Mouse (Mus musculus): ENCODE data around the gene Ahnak. TPM values are rescaled to one million over a fixed set of nuclear protein-coding genes. Genes with fewer than 3 reads are reported as not detected.

Ahnak gene
- polyA plus RNA-seq, 1 experiment from 2014 or later, result 51.0 TPM

DNA sequence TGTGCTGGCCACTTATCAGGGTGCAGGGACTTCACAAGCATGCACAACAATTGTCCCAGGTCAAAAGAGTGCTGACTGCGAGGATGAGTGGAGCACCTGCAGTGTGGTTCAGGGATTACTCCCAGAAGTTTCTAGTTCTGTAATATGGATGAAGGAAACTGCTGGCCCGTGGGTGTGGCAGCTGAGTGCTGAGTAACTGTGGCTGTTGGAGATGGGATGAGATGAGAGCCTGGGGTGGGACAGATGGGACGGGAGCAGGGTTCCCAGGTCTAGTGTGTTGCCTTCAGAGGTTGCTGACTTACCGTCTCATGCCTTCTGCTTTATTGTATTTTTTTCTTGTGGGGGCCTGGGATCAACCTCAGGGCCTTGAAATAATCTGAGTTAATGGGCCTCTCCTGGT is 69.9 kb downstream of the Ahnak start:
- ATAC-seq (ENCODE audit: insufficient number of reproducible peaks, insufficient read depth, low FRiP score, low TSS enrichment, low read depth), result no peak
- Histone ChIP-seq H3K9ac (no peak overlapping the region), H3K36me3 (no peaks in the 10 kb centered on the region), H3K4me2 (no peak overlapping the region), H3K27me3 (no peaks in the 10 kb centered on the region), H3K4me1 (no peaks in the 10 kb centered on the region), H3K4me3 (no peak overlapping the region), H3K9me3 (no peaks in the 10 kb centered on the region), H3K27ac (no peak overlapping the region)
- WGBS, result 76% methylated on average over 4 of the region's 4 CpGs

DNA sequence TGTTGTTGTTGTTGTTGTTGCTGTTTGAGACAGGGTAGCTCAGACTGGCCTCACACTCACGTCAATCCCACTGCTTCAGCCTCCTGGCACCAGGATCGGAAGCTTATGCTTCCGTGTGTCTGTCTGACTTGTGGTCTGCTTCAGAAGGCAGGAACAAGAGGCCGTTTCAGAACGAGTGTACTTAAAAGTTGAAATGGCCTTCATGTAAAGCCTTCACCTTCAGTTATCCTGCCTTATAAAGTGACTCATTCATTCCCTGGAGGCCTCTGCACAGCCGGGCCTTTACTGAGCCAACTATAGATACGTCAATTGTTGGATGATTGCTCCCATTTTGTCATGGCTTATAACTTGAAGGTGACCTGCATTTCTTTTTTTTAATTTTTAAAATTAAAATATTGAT is 70.3 kb downstream of the Ahnak start:
- Histone ChIP-seq H3K4me1 (no peaks in the 10 kb centered on the region), H3K4me2 (no peak overlapping the region), H3K27me3 (no peaks in the 10 kb centered on the region), H3K9me3 (no peaks in the 10 kb centered on the region), H3K27ac (no peak overlapping the region), H3K36me3 (no peaks in the 10 kb centered on the region), H3K4me3 (no peak overlapping the region), H3K9ac (no peak overlapping the region)
- 74% methylated on average over 7 of the region's 7 CpGs for WGBS
- ATAC-seq (ENCODE audit: insufficient number of reproducible peaks, insufficient read depth, low FRiP score, low TSS enrichment, low read depth), result no peak

DNA sequence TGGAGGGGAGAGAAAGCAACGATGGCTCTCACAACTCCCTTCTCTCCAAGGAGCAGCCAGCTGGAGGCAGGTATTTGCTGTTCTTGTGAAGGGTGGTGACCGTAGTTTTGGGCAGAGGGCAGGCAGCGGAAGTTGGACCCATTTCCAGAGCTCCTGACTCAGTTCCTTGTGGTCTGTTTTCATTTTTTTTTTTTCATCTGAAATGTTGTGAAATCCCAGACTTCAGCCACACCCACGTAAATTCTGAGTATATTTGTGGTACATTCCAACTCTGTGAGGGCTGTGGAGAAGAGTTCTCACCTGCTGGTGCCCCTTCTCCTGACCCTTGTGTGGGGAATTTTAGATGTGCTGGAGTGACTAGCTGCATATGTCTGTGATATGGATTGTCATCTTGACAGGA is 71.0 kb downstream of the Ahnak start:
- ATAC-seq (ENCODE audit: insufficient number of reproducible peaks, insufficient read depth, low FRiP score, low TSS enrichment, low read depth), result no peak
- H3K9ac ChIP-seq, result no peak overlapping the region
- WGBS, result 64% methylated on average over 4 of the region's 4 CpGs
- no peaks in the 10 kb centered on the region for H3K9me3 ChIP-seq
- no peak overlapping the region for H3K4me2 ChIP-seq
- H3K4me1 ChIP-seq, result no peaks in the 10 kb centered on the region
- no peaks in the 10 kb centered on the region for H3K27me3 ChIP-seq
- no peak overlapping the region for H3K4me3 ChIP-seq
- H3K27ac ChIP-seq, result no peak overlapping the region
- no peaks in the 10 kb centered on the region for H3K36me3 ChIP-seq

DNA sequence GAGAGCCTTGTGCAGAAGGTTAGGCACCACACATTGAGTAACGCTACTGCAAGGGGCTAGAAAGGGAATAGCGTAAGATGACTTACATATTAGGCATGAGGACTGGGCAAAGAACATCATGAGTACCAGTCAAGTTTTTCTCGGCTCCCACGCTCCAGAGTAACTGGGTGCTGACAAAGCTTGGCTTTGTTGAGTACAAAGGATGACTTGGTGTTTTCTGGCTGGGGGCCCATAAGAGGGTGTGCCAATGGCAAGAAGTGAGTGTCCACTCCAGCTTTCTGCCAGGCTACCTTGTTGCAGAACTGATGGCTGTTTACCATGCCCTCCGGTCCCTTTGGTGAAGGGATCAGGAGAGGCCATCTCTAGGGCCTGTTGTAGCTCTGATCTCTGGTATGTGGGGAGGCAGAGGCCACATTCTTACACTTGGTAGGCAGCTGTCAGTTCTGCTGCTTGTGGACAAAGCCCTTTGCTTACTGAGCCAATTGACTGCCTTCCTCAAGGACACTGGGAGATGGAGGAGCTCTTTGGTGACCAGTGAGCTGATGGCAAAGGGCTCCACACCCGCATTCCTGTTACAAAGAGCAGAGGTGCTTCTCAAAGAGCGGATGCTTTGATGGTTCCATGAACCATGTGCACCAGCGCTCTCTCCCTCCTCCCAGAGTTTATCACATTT is 72.3 kb downstream of the Ahnak start:
- Histone ChIP-seq H3K9ac (no peak overlapping the region), H3K27me3 (no peaks in the 10 kb centered on the region), H3K36me3 (no peaks in the 10 kb centered on the region), H3K4me2 (no peak overlapping the region), H3K9me3 (no peaks in the 10 kb centered on the region), H3K4me1 (peaks cover 5% of the 10 kb centered on the region), H3K27ac (no peak overlapping the region), H3K4me3 (no peak overlapping the region)
- 90% methylated on average over 8 of the region's 8 CpGs for WGBS
- no peak for ATAC-seq (ENCODE audit: insufficient number of reproducible peaks, insufficient read depth, low FRiP score, low TSS enrichment, low read depth)

DNA sequence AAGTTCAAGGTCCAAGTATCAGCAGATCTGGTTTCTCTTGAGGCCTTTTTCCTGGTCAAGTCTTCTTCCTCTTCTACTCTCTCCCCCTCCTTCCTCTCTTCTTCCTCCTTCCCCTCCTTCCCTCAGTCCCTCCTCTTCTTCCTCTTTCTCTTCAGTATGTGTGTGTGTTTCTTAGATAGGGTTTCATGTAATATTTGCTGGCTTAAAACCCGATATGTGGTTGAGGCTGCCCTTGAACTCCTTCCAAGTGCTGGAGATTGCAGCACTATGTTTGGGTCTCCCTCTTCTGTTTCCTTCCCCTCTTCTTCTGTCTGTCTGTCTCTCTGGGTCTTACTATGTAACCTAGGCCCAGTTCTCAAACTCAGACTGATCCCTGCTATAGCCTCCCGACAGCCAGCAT is 73.7 kb downstream of the Ahnak start:
- Histone ChIP-seq H3K4me1 (peaks cover 5% of the 10 kb centered on the region), H3K36me3 (no peaks in the 10 kb centered on the region), H3K27me3 (no peaks in the 10 kb centered on the region), H3K4me3 (no peak overlapping the region), H3K9me3 (no peaks in the 10 kb centered on the region), H3K4me2 (no peak overlapping the region), H3K9ac (no peak overlapping the region), H3K27ac (no peak overlapping the region)
- no peak for ATAC-seq (ENCODE audit: insufficient number of reproducible peaks, insufficient read depth, low FRiP score, low TSS enrichment, low read depth)
- 87% methylated on average over 2 of the region's 2 CpGs for WGBS

DNA sequence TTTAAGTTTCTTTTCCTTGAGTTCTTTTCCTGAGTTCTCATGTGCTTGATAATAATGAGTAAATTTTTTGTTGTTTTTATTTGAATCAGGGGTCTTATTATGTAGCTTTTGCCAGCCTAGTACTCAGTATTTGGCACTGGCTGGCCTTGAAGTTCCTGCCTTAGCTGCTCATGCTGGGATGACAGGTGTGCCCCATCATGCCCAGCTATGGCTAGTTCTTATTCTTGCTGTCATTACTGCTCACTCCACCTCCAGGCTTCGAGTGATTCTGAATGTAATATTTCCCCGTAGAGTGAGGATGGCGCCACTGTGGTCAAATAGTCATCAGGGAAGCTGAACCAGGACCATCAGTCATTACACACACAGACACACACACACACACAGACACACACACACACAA is 74.7 kb downstream of the Ahnak start:
- no peaks in the 10 kb centered on the region for H3K9me3 ChIP-seq
- H3K4me1 ChIP-seq, result peaks cover 5% of the 10 kb centered on the region
- no peak overlapping the region for H3K9ac ChIP-seq
- no peak for ATAC-seq (ENCODE audit: insufficient number of reproducible peaks, insufficient read depth, low FRiP score, low TSS enrichment, low read depth)
- H3K27ac ChIP-seq, result no peak overlapping the region
- no peaks in the 10 kb centered on the region for H3K27me3 ChIP-seq
- no peak overlapping the region for H3K4me3 ChIP-seq
- H3K36me3 ChIP-seq, result no peaks in the 10 kb centered on the region
- 89% methylated on average over 3 of the region's 3 CpGs for WGBS
- no peak overlapping the region for H3K4me2 ChIP-seq

DNA sequence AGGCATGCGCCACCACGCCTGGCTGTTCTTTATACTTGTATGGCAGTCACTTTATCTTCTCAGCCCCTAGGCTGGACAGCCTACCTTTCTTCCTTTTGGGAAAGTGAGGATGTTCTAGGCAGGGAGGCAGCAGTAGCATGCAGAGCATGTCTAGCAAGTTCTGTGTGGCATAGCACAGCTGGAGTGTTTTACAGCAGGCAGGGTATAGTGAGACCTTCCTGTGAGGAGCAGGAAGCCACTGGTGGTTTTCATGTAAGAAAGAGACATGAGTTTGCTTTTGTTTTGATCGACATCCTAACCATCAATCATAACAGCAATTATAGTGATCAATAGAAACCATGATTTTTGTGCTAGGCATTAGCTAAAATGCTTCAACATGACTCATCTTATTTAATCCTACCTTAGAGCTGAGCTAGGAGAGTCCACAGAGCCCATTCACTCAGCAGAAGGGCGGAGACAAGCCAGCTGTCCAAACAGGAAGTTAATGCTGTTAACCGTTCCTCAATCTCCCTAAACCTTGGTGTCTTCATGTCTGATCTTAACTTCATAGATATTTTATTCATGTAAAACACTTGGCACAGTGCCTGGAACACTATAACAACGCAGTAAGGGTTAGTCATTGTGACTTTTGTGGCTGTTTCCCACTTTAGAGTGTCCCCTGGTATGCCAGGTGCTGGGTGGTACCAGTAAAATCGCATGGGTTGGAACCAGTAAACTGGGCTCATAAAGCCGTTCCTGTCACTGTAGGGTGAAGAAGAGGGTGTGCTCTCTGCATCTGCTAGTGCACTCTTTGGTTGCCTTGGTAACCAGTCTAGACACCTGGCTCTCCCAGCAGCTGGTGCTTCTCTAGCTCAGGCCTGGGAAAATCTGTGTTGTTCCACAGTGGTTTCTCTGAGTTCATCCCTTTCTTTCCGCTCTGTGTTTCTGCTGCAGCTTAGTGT is 76.8 kb downstream of the Ahnak start:
- Histone ChIP-seq H3K9ac (no peak overlapping the region), H3K36me3 (no peaks in the 10 kb centered on the region), H3K4me2 (no peak overlapping the region), H3K4me1 (peaks cover 19% of the 10 kb centered on the region), H3K27me3 (no peaks in the 10 kb centered on the region), H3K9me3 (no peaks in the 10 kb centered on the region), H3K4me3 (no peak overlapping the region), H3K27ac (no peak overlapping the region)
- WGBS, result 61% methylated on average over 9 of the region's 9 CpGs
- no peak for ATAC-seq (ENCODE audit: insufficient number of reproducible peaks, insufficient read depth, low FRiP score, low TSS enrichment, low read depth)

DNA sequence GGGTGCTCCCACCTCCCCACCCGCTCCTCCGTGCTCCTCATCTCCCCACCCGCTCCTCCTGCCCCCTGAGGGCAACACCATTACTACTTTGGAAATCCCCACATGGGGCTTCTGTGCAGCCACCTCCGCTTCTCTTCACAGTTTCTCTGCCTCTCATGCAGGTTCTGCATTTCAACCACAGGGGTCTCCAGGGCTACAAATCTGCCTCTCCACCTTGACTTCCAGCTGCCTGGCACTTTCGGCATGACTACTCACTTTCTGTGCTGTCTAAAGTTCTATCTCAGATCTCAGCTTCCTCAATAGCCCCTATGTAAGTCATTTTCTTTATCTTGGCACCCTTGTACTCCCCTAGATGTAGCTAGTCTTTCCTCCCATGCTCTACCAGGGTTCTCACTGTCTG is 78.2 kb downstream of the Ahnak start:
- WGBS, result 70% methylated on average over 5 of the region's 5 CpGs
- H3K27me3 ChIP-seq, result no peaks in the 10 kb centered on the region
- H3K27ac ChIP-seq, result no peak overlapping the region
- H3K36me3 ChIP-seq, result no peaks in the 10 kb centered on the region
- no peak overlapping the region for H3K9ac ChIP-seq
- peaks cover 33% of the 10 kb centered on the region for H3K4me1 ChIP-seq
- H3K4me2 ChIP-seq, result no peak overlapping the region
- no peaks in the 10 kb centered on the region for H3K9me3 ChIP-seq
- H3K4me3 ChIP-seq, result no peak overlapping the region
- ATAC-seq (ENCODE audit: insufficient number of reproducible peaks, insufficient read depth, low FRiP score, low TSS enrichment, low read depth), result no peak

DNA sequence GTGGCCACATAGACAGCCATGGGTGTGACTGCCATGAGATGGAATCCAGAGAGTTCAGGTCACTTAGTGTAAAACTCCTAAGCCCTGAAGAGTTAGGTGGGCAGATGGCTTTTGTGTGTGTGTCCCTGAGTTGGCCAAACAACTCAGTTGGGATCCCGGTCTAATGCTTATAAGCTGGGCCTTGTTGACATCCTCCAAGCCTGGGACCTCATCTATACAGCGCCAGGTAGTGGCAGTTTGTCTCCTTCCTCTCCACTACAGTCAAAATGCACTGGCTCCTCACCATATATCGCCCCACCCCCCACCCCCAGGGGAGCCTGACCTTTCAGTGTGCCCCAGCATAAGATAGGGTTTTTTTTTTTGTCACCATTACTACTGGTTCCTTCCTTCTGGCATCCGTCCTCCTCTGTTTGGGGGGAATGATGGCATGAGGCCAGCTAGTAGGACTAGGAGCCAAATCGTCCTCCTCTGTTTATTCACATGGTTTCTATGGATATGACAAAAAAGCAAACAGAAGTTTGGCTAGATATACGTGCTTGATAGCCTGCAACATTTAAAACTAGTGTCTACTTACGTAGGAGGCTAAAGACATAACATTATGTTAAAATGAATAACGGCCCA is 80.7 kb downstream of the Ahnak start:
- Histone ChIP-seq H3K4me3 (no peak overlapping the region), H3K27me3 (no peaks in the 10 kb centered on the region), H3K9ac (no peak overlapping the region), H3K9me3 (no peaks in the 10 kb centered on the region), H3K4me2 (no peak overlapping the region), H3K4me1 (peaks cover 34% of the 10 kb centered on the region), H3K36me3 (no peaks in the 10 kb centered on the region), H3K27ac (peak overlapping the region; percentile 89)
- no peak for ATAC-seq (ENCODE audit: insufficient number of reproducible peaks, insufficient read depth, low FRiP score, low TSS enrichment, low read depth)
- WGBS, result 60% methylated on average over 8 of the region's 8 CpGs

DNA sequence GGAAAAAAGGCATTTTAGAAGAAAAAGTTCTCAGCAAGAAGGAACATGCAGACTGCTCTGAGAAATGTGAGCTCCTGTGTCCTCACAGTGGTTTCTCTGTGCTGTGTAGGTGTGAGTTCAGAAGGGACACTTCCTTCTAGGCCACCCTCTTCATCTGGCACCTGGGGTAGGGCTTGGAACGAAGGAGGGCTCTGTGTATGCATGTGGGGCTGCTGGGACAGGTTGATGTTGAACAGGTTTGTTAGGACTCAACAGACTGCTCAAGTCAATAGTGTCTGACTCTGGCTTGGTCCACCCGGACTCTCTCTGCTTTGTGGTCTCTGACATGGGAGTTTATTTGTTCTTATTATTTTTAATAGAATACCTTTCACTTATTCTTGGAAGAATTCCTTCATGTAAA is 81.2 kb downstream of the Ahnak start:
- peaks cover 34% of the 10 kb centered on the region for H3K4me1 ChIP-seq
- no peak for ATAC-seq (ENCODE audit: insufficient number of reproducible peaks, insufficient read depth, low FRiP score, low TSS enrichment, low read depth)
- no peak overlapping the region for H3K9ac ChIP-seq

DNA sequence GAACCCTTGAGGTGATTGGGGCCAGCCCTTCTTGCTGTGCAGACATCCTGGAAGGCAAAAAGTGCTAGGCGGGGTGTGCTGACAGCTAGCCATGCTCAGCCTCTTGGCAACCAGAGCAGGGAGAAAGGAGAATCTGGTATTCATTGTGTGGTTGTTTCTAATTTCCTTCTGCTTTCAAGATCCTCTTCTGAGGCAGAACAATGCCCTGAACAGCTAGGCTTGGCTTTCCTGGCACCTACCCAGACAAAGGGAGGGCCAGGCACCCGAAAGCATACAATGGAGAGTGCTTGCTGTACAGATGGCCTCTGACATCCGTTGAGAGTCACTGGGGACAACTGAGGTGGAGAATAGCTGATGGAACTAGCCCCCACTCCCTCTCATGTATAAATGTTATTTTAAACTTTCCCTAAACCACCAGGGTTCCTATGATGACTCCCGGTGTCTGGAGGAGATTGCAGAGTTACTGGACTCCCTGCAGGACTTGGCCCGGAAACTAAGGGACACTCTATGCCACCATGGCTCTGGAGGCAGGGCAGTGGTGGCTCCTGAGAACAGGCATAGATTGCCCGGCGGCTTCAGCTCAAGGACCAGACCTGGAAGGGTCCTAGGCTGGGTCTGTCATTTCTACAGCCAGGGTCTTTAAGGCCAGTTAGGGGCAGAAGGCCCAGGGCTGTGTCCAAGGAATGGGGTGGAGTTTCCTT is 82.5 kb downstream of the Ahnak start:
- 49% methylated on average over 7 of the region's 7 CpGs for WGBS
- peak overlapping the region; percentile 41 for H3K9ac ChIP-seq
- no peaks in the 10 kb centered on the region for H3K27me3 ChIP-seq
- H3K4me2 ChIP-seq, result peak overlapping the region; percentile 24
- no peak for ATAC-seq (ENCODE audit: insufficient number of reproducible peaks, insufficient read depth, low FRiP score, low TSS enrichment, low read depth)
- no peak overlapping the region for H3K4me3 ChIP-seq
- no peaks in the 10 kb centered on the region for H3K9me3 ChIP-seq
- peaks cover 29% of the 10 kb centered on the region for H3K4me1 ChIP-seq
- H3K36me3 ChIP-seq, result no peaks in the 10 kb centered on the region
- H3K27ac ChIP-seq, result peak overlapping the region; percentile 89

More for the DNA sequence above, 81.2 kb downstream of the Ahnak start:
- Histone ChIP-seq H3K27ac (peak overlapping the region; percentile 89), H3K27me3 (no peaks in the 10 kb centered on the region), H3K4me2 (no peak overlapping the region), H3K9me3 (no peaks in the 10 kb centered on the region), H3K4me3 (no peak overlapping the region), H3K36me3 (no peaks in the 10 kb centered on the region)
- 84% methylated on average over 2 of the region's 2 CpGs for whole genome bisulfite sequencing
